Mouse (Mus musculus): ENCODE results near the gene Otor.

- no peak for TF ChIP-seq POLR2A (IDR thresholded peaks at IDR 0.05; ENCODE audit: borderline replicate concordance, extremely low read depth, low read depth, low read length)
- peak; percentile 40; the same call in 1 of the 2 replicates for TF ChIP-seq CTCF (IDR thresholded peaks at IDR 0.05; ENCODE audit: insufficient read depth, low read length)
These were observed 15.5 kb downstream of the Otor start for GRCm38 (mm10) chr2:143093726-143094125.

Data from lung, adult 2 months (tissue).